Mouse (Mus musculus) activated CD4-positive, CD25-positive, alpha-beta regulatory T cell, adult 4 months (primary cell): Measurements from ENCODE around the gene Asb4. TPM values are rescaled to one million over a fixed set of nuclear protein-coding genes. Genes with fewer than 3 reads are reported as not detected.

Experiments
- ATAC-seq: one replicate; pipeline ENCODE4 v1.8.0; 2017
- polyA plus RNA-seq, 2 experiments: library from polyadenylated mRNA; unstranded; fragments of 100-300 nt; shearing (Covaris generic); gene quantifications; one replicate each; pipeline ENCODE4 v1.2.1; 2017

Asb4 gene
- polyA plus RNA-seq, 2 experiments from 2014 or later, result not detected

DNA sequence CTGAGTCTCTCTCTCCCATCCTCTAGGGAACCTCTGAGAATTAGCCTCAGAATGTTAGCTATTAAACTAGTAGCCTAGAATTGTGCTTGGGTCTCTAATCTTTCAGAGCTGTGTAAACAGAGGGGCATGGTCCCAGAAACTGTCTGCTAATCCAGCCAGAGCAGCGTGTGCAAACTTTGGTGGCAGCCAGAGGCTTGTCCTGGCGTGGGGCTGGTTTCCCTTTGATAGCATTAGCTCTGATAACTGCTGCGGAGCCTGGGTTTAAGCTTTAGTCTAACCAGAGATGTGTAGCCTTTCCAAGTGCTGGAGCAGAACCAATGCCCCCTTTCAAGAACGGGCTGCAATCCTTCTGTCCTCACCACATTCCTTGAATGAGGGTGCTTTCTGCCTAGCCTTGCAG, 11.8 kb downstream of the Asb4 start:
- no peak for ATAC-seq

DNA sequence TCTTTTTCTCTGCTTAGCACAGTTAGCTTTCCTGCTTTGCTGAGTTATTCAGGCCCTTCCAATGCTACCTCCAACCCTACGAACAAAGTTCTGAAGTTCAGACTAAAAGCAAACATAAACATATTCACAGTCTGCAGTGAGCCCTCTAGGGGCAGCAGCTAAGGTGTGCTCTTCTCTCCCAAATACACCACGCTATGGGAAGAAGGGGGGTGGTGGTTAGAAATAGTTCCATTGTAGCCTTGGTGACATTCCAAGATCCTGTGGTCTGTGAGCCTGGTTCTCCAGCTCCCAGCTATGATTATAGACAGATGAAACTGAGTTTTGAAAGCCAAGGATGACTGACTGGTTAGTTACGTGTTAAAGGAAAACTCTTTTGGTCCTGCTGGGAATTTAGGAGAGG, 13.6 kb downstream of the Asb4 start:
- ATAC-seq, result no peak

DNA sequence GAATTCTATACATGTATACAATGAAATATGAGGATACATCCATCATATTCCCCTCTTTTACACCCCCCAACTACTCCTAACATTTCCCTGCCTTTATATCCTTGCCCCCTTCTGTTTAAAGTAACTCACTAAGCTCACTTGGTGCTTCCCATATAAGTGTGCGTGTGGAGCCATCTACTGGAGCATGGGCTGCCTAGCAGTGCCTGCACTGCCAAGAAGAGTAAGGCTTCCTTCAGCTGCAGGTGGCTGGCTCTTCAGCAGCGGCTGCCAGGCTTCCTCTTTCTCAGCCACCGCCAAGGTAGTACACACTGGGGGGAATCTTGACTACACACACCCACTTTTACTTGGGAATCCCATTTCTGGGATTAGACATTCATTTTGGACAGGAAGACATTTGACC, 18.2 kb downstream of the Asb4 start:
- peak; percentile 59 for ATAC-seq

DNA sequence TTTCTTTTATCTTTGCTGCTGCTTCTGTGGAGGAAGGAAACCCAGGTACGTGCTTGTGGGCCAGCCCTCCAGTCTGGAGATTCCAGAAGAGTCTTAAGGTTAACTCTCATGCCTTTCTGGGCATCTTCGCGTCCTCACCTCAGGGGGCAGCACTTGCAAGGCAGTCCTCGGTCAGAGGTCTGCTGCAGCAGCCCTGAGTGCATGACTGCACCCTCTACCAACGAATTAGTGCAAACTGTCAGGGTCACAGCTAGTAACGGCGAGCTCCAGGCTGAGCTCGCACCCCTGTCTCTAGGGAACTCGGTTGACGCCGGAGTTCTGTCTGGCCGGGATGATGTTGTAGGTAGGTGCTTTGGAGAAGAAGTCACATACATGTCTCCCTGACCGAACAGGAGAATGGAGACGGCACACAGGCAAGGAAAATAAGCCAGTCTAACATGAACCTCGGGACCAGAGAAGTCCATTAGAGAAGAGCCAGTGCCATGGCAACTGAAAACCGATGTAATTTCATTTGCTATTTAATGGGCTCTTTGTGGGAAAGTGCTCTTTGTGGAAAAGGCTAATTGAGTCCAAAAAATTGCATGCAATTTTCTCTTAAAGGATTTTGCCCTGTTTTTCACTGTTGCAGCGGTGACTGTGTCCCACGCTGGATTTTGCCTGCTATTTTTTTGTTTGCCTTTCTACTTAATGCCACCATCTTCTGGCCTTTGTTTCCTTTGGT, 20.1 kb downstream of the Asb4 start:
- no peak for ATAC-seq

DNA sequence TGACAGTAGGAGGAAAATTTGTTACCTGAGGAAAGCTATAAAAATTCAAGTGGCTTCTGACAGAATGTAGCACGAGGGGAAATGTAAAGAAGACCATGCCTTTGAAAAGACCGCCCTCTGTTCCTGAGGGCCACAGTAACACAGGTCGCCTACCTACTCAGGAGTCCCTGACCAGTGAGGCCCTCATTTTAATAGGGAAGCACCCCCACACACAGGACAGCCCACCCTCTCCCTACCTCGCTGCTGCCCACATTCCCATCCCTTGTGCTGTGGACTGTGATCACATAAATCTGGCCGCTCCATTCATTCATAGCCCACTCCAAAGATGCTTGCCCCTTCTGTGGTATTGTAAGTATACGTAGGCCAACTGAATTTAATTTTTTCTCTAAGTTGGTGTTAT, 20.8 kb downstream of the Asb4 start:
- ATAC-seq, result no peak

DNA sequence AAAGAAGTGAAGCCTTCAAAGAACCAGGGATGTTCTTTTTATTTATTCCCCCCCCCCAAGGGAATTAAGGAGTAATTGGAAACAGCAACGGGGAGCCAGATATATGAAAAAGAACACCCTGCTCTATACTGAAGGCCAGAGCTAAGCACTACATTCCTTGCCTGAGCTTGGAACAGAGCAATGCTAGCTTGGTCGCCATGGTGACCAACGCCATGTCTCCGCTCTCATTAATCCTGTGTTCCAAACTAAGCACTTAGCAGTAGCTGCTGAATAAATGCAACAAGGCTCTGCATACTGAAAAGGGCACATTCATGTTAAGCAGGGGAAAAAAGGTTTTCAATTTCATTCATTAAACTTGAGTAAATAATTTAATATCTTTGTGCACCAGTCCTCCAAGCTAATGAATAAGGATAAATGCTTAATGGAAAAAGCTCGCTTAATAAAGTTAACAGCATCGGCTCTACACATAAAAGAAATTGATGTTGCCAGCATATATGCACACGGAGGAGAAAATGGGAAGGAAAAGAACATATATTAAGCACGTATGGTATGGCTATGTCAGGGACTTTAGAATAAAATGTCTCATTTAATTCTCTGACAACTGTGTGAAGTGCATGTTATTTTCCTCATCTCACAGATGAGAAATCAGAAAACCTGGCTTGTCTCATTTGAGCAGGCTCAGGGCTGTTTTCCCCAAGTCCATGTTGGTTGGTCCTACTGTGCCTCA, 25.4 kb downstream of the Asb4 start:
- ATAC-seq, result no peak

DNA sequence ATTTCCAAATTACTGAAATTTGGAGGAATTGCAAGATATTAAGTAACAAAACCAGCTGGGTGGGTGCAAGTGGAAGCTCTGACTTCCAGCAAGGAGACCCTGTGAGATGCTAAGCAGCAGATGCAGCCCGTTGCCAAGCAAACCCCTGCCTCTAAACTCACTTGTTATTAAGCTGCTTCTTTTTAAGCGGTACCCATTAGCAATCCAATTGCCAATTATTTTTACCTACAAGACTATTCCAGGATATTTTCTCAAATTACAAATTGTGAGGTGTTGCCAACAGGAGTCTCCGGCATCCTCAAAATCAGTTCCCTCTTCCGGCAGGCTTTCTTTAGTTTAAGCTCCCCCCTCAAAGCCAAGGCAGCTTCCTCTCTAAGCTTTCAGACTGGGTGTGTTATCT, 26.5 kb downstream of the Asb4 start:
- ATAC-seq, result no peak

DNA sequence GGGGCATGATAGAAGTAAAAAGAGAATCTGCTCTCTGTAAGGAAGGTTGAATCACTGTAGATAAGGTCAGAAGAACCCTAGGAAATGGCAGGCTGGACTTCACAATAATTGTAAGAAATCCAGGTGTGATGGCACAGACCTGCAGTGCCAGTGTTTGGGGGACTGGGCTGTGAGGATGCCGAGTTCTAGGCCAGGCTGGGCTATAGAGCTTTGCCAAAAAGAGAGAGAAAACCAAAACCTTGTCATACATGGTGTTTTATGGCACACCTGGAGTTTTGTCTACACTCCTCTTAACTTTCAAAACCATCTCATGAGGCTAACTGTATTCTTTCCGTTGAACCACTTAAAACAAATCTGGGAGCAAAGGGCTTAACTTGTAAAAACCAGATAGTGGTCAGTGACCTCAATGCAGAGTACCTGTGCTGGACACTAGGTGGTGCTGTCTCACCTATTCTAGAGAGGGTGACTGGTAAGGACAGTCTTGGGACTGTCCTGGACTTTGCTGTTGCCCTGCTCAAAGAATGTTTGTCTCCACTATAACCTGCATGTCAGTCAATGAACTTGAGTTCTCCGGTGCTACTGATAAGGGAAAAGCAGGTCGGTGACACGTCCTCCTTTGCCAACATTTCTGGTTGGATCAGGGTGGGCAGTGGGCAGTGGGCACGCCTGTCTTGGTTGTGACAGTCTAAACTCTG, 27.7 kb downstream of the Asb4 start:
- no peak for ATAC-seq

DNA sequence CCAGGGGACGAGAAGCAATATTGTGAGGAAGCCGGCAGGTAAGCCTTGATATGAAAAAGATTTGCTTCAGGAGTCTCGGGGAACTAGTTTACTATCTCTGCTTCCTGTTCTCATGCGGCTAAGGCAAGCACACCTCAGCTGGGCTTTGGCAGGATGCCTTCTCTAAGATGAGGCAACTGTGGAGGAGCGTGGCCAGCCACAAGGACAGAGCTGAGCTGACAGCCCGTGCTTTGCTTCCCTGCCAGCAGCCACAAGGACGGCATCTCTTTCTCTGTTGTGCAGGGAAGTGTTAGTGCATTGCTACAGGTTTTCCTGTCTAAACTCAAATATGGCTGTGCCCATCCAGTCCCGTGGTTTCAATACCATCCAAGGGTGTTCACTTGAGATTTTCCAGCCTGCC, 30.1 kb downstream of the Asb4 start:
- ATAC-seq, result no peak

DNA sequence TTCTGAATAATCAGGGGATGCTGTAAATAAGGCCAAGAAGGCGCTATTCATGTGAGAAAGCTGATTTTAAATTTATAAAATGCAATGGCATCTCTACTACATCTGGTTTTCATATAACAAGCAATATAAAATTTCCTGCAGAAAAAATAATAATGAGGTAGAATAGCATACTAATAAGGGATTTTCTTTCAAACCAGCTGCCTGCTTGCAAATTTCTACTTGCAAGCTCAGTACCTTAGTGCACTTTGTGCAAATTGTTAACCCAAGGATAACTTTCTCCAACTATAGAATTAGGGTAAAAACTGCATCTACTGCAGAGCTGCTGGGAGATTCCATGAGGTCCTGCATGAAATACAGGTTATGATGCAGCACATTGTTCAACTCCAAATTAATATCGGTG, 38.3 kb downstream of the Asb4 start:
- no peak for ATAC-seq

DNA sequence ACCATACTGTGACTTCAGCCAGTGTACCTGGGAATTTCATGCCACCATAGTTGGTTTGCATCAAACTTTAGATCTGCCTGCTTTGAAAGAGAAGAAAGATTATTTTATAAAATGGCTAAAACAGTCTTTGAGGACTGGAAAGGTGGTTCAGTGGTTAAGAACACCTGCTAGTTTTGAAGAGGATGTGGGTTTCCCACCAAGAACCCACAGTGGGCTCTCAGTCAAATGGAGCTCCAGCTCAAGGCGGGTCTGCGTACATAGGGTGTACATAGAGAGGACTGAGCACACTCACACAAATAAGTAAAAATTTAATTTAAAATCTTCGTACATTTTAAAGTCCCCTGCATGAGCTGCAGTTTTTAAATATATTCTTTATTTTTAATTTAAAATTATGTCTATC, 39.2 kb downstream of the Asb4 start:
- ATAC-seq, result no peak

DNA sequence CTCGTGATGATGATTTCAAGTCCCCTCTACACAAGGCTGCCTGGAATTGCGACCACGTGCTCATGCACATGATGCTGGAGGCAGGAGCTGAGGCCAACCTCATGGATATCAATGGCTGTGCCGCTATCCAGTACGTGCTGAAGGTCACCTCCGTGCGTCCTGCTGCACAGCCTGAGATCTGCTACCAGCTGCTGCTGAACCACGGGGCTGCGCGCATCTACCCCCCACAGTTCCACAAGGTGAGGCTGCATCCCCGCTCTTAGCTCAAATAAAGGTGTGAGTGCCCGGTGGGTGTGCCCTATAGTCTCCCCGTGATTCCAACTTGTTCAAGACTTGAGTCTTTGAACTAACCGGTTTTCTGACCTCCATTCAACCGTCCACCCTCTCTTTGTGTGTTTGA, 40.4 kb downstream of the Asb4 start:
- no peak for ATAC-seq

DNA sequence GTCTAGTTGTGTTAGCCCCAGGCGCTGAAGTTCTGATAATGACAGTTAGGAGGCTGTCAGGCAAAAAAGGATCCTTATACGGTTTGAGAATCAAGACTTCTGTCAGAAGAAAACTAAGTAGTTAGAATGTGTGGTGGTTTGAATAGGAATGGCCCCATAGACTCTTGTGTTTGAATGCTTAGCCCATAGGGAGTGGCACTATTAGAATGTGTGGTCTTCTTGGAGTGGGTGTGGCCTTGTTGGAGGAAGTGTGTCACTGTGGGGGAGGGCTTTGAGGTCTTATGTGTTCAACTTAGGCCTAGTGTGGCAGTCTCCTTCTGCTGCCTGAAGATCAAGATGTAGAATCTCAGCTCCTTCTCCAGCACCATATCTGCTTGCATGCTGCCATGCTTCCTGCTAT, 43.8 kb downstream of the Asb4 start:
- no peak for ATAC-seq

DNA sequence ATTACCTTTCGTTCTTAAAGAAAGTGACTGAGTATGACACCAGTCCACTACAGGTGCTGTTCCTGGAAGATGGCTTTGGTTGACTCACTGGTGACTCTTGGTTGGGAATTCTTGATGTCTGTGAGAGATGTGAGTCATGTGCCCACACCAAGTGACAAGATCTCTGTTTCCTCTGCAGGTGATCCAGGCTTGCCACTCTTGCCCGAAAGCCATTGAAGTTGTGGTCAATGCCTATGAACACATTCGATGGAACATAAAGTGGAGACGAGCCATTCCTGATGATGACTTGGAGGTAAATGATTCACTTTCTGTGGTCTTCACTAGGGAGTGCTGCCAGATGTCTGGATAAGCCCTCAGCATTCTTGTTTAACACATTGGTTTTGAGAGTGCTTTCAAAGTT, 46.4 kb downstream of the Asb4 start:
- ATAC-seq, result no peak

DNA sequence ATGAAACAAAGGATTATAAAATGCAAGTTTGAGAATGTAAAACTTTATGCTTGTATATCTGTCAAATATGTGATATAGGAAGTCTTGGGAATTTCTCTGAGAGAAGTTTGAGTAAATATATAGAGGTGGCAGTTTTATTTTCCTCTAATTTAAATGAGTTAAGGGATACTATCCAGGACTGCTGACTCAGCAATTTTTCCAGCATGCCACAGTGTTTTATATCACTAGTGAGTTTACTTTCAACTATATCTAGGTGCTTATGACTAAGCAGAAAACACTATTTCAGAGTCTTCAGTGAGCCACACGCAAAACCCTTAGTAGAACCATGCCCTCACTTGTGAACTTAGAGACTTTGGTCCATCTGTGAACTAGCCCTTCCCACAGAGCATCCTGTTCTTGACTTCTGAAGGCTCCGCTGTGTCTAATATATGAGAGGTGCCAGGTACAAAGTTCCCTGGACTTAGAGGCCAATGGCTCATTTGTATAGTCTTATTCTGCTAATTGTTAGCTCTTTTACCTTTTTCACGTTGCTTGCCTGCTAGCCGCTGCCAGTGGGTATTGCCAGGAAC, 46.9 kb downstream of the Asb4 start:
- ATAC-seq, result no peak

DNA sequence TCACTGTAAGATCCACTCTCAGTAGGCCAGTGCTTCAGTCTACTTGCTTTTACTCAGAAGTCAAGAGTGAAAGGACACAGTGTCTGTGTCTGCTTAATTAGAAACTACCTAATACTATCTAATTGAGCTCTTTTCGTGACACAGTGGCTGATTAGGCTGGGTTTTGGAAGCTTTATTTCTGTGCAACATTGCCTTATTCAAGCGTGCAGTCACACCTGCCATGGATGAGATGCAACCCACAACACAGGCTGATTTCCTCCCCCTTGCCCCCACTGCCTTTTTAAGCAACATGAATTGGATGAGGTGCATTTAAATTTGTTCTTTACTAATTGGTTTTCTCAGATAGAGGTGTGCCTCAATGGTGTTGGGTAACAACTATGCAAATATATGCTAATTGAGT, 50.7 kb downstream of the Asb4 start:
- ATAC-seq, result no peak

DNA sequence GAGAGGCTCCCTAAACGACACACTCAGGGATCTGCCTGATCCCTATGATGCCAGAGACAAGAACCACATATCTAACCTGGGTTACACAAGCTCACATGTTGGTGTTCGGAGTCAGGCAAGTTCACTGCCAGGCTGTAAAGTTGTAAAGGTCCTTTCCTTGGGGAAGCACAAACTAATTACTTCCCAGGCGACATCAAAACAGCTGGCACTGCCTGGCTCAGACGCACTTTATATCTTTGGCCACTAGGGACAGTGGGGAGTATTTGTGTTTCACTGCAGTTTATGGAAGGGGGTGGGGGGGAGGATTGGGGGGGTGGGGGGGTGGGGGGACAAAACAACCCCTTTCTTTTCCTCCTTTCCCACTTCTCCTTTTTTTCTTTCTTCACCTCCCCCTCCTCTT, 54.6 kb downstream of the Asb4 start:
- no peak for ATAC-seq

DNA sequence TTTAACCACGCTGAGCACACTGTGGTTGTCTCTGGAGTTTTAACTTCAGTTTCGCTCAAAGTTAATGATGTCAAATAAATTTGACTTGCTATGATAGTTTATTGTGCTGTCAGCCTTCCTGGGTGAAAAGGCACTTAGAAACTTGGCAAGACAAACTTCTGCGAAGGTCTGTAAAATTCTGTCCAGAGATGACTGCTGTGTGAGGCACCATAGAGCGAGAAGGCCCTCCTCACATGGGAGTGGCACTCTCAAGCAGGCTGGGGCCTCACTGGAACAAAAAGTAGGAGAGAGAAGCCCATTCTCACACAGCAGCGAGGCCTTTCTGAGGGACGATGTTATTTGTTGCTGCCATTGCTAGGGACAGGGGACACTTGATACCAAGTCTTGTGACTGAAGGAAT, 58.0 kb downstream of the Asb4 start:
- no peak for ATAC-seq

DNA sequence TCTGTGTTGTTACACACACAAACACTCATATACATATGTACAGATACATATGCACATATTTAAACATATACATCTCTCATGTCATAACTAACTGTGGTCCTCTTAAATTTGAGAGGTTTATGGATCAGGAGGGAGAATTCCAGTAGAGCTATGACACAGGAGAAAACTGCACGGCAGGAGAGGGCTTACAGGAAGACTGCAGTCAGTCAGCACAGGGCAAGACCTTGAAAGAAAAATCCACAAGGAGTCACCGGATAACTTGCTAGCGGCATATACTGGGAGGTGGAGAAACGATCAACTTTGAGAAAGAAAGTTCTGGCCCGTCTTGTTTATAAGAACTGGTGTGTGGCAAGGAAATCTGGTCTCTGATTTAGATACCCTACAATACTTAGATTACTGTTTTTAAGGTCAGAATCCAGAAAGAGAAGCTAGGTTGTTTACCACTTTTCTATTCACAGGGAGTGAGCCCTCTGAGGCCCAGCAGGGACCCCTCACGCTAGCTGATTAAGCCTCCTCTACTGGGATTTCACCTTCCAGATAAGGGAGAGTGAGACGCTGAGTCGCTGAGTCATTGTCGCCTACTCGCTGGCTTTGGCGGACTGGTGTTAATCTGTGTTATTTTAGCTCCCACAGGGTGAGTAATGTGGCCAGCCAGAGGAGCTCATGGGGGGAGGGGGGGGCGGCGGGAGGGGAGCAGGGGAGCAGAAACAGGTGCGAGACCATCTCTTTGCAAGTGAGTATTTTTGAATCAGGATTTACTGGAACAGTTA, 59.3 kb downstream of the Asb4 start:
- ATAC-seq, result no peak

DNA sequence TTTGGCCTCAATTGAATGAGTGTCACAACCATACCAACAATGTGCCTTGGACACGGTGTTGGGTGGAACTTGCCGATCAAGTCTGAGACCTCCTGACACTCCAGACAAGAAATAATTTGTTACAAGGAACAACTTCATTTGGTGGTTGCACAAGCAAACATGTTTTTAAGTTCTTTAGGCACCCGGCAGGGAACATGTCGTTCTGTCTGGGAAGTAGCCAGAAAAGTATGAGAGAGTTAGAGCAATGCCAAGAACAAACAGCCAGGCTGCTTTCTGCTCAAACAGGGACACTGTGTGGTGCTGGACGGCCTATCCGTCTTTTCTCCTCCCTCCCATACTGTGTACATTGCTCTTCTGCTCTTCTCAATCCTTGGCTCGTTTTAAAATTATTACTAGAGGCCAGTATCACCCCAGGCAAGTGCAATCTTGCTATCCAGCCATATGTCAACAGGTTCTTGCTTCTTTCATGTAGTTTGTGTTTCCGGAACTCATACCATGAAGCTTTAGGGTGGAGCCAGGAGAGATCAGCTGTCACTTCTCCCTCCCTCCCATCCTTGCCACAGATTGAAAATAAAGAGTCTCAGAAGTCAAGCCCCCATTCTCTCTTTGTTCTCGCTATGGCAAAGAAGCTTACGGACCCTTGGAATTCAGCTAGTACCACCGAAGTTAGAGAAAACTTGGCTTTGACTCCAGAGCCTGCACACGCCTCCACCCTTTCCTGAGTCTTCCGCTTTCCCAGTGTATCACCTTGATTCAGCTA, 60.1 kb downstream of the Asb4 start:
- no peak for ATAC-seq

DNA sequence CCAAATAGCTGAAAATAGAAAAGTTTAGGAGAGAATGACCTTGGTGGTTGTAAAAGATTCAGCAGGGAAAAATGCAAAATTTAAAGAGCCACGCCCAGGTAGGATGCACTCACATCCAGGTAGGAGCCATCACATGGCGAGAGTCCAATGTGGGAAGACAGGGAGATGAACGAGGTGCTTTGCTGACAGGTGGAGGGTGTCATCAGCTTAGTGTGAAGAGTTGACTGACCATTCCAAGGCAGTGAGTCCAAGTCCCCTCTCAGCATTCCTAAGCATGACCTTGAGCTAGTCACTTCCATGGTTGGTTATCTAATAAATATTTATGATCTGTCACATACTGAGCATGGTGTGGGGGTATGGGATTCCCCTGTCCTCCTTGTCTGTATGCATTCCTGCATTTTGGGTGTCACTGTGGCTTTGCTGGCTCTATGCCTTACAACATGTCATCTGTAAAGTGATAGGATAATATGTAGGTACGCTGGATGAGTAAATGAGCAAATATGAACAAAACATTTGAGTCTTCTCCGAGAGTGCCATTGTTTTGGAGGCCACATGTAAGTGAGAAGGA, 61.2 kb downstream of the Asb4 start:
- ATAC-seq, result no peak

DNA sequence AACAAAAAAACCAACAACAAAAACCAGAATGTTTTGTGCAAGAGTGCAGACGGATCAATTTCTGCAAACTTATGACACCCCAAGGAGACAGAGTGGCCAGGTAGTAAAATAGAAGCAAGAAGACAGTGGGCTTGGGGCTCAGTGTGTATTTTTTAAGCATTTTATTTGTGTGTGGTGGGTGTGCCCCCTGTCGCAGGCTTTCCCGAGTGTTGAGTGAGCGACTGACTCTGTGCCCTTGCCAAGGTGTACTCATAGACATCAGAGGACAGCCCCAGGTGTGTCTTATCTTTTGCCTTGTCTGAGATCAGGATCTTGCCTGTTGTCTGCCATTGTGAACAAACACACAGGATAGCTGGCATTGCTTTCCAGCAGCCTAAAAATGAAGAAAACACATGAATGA, 63.8 kb downstream of the Asb4 start:
- no peak for ATAC-seq
